Mouse (Mus musculus): ENCODE measurements at regions not wholly inside any gene's neighbourhood (a gene's known extent, or its start where the extent isn't known, plus 50 kb on each side); places are given as distances from the start of the nearest gene placed in this dataset.

DNA sequence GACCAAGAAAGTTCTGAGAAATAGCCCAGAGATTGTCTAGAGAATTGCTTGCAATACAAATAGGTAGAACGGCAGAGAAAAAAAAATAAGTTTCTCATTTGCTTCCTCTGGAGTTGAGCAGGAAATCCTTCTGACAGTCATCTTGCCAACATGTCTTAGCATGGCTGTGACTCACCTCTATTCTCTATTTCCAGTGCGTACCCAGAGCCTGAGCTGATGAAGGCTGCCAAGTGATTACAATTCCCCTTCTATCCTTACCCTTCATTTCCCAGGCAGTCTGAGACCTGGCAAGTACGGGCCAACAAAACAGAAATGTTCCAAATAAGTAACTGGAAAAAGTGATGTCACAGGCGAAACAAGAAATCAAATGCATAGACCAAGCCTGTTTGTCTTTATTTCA is 113.0 kb downstream of the Tnfsf18 start:
- DNase-seq, result peak in 1 of 2 experiments; percentile 6
- no peak for TF ChIP-seq CTCF (IDR thresholded peaks at IDR 0.05; ENCODE audit: borderline replicate concordance, insufficient read depth, low read depth, low read length)
- no peak for TF ChIP-seq POLR2A (IDR thresholded peaks at IDR 0.05; ENCODE audit: borderline replicate concordance, insufficient read depth, low read length)
- Histone ChIP-seq H3K27ac (ENCODE audit: insufficient read depth, low read length) (no peak overlapping the region), H3K27me3 (ENCODE audit: control insufficient read depth, insufficient read depth, low read length) (no peaks in the 10 kb centered on the region), H3K4me1 (ENCODE audit: control insufficient read depth, insufficient read depth, low read length) (no peaks in the 10 kb centered on the region), H3K4me3 (replicated peaks; ENCODE audit: insufficient read depth, low read depth, low read length) (no peak overlapping the region)
- 64% methylated on average over 4 of the region's 4 CpGs for WGBS

DNA sequence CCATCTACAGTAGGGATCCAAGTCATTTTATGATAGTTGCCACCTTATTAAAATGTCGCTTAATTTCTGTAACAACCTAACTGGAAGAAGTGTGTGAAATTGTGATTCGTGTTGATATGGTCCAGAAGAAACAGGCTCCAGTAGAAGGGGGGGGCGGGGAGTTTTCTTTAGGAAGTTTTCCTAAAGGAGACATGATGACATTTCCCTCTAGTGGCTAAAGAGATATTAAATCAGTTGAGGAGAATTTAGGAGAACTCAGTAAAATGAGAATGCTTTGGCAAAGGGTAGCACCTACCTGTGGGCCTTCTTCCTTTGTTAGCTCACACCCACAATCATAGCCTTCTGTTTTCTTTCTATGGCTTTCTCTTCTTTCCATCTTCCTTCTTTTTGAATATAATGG is 107.7 kb downstream of the Tnfsf18 start:
- Histone ChIP-seq H3K27ac (ENCODE audit: insufficient read depth, low read length) (no peak overlapping the region), H3K4me1 (ENCODE audit: control insufficient read depth, insufficient read depth, low read length) (no peaks in the 10 kb centered on the region), H3K4me3 (replicated peaks; ENCODE audit: insufficient read depth, low read depth, low read length) (no peak overlapping the region), H3K27me3 (ENCODE audit: control insufficient read depth, insufficient read depth, low read length) (no peaks in the 10 kb centered on the region)
- no peak for DNase-seq
- TF ChIP-seq CTCF (IDR thresholded peaks at IDR 0.05; ENCODE audit: borderline replicate concordance, insufficient read depth, low read depth, low read length), result no peak
- no peak for TF ChIP-seq POLR2A (IDR thresholded peaks at IDR 0.05; ENCODE audit: borderline replicate concordance, insufficient read depth, low read length)
- 85% methylated on average over 3 of the region's 3 CpGs for WGBS

- DNase-seq, result no peak
- no peaks in the 10 kb centered on the region for H3K27me3 ChIP-seq (ENCODE audit: control insufficient read depth, insufficient read depth, low read length)
- WGBS, result 95% methylated on average over 2 of the region's 2 CpGs
These were observed 106.7 kb downstream of the Tnfsf18 start for GRCm38 (mm10) chr1:161601167-161601566.

DNA sequence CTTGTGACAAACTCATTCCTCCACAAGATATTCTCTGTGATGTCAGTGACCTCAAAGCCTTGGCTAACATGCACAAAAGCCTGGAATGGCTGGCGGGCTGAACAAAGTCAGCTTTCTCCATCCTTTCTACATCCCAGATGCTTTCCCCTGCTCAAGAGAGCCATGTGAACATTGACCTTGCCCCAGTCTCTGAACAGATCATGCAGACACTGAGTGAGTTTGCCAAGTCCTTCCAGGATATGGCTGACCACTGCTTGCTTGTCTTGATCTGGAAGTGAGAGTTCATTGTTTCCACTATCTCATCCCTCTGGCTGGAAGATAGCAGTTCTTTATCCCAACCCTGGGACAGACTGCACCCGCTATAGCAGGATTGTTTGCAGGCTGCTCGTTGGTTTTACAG is 103.7 kb downstream of the Tnfsf18 start:
- DNase-seq, result no peak
- H3K27me3 ChIP-seq (ENCODE audit: control insufficient read depth, insufficient read depth, low read length), result no peaks in the 10 kb centered on the region
- no peaks in the 10 kb centered on the region for H3K4me1 ChIP-seq (ENCODE audit: control insufficient read depth, insufficient read depth, low read length)
- H3K27ac ChIP-seq (ENCODE audit: insufficient read depth, low read length), result no peak overlapping the region
- WGBS, result 88% methylated on average over 3 of the region's 3 CpGs
- no peak overlapping the region for H3K4me3 ChIP-seq (replicated peaks; ENCODE audit: insufficient read depth, low read depth, low read length)
- no peak for TF ChIP-seq POLR2A (IDR thresholded peaks at IDR 0.05; ENCODE audit: borderline replicate concordance, insufficient read depth, low read length)
- no peak for TF ChIP-seq CTCF (IDR thresholded peaks at IDR 0.05; ENCODE audit: borderline replicate concordance, insufficient read depth, low read depth, low read length)

More at GRCm38 (mm10) chr1:161601167-161601566, 106.7 kb downstream of the Tnfsf18 start:
- no peak overlapping the region for H3K27ac ChIP-seq (ENCODE audit: insufficient read depth, low read length)
- H3K4me3 ChIP-seq (replicated peaks; ENCODE audit: insufficient read depth, low read depth, low read length), result no peak overlapping the region
- TF ChIP-seq POLR2A (IDR thresholded peaks at IDR 0.05; ENCODE audit: borderline replicate concordance, insufficient read depth, low read length), result no peak
- TF ChIP-seq CTCF (IDR thresholded peaks at IDR 0.05; ENCODE audit: borderline replicate concordance, insufficient read depth, low read depth, low read length), result no peak
- H3K4me1 ChIP-seq (ENCODE audit: control insufficient read depth, insufficient read depth, low read length), result no peaks in the 10 kb centered on the region

DNA sequence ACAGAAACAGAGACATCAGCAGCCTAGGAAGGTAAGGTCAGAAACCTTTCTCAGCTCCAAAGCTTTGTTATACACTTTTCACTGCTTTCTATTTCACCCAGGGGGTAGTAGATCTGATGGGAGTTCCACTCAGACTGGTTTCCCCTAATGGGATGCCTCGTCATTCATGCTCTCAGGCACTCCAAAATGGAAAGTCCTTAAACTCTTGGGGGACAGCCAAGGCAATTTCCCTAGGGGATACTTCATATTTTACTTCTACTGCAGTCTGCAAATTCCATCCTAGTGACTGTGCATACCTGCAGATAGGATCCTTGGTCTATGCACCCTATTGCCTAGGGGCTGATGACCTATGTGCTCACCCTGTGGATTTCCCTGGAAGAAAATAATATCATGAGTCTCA is 82.1 kb downstream of the Tnfsf18 start:
- Histone ChIP-seq H3K27ac (ENCODE audit: insufficient read depth, low read length) (no peak overlapping the region), H3K4me3 (replicated peaks; ENCODE audit: insufficient read depth, low read depth, low read length) (no peak overlapping the region), H3K27me3 (ENCODE audit: control insufficient read depth, insufficient read depth, low read length) (no peaks in the 10 kb centered on the region), H3K4me1 (ENCODE audit: control insufficient read depth, insufficient read depth, low read length) (peaks cover 8% of the 10 kb centered on the region)
- TF ChIP-seq POLR2A (IDR thresholded peaks at IDR 0.05; ENCODE audit: borderline replicate concordance, insufficient read depth, low read length), result no peak
- TF ChIP-seq CTCF (IDR thresholded peaks at IDR 0.05; ENCODE audit: borderline replicate concordance, insufficient read depth, low read depth, low read length), result no peak
- 57% methylated on average over 1 of the region's 1 CpGs for WGBS
- DNase-seq, result no peak

- DNase-seq, result peak; percentile 3 to 10
- Histone ChIP-seq H3K4me3 (replicated peaks; ENCODE audit: insufficient read depth, low read depth, low read length) (no peak overlapping the region), H3K27me3 (ENCODE audit: control insufficient read depth, insufficient read depth, low read length) (no peaks in the 10 kb centered on the region), H3K27ac (ENCODE audit: insufficient read depth, low read length) (no peak overlapping the region), H3K4me1 (ENCODE audit: control insufficient read depth, insufficient read depth, low read length) (peaks cover 8% of the 10 kb centered on the region)
- WGBS, result 17% methylated on average over 7 of the region's 7 CpGs
- no peak for TF ChIP-seq POLR2A (IDR thresholded peaks at IDR 0.05; ENCODE audit: borderline replicate concordance, insufficient read depth, low read length)
- no peak for TF ChIP-seq CTCF (IDR thresholded peaks at IDR 0.05; ENCODE audit: borderline replicate concordance, insufficient read depth, low read depth, low read length)
These were observed 81.5 kb downstream of the Tnfsf18 start for GRCm38 (mm10) chr1:161575939-161576338.

- 95% methylated on average over 5 of the region's 5 CpGs for WGBS
- Histone ChIP-seq H3K27ac (ENCODE audit: insufficient read depth, low read length) (no peak overlapping the region), H3K4me1 (ENCODE audit: control insufficient read depth, insufficient read depth, low read length) (peaks cover 8% of the 10 kb centered on the region), H3K27me3 (ENCODE audit: control insufficient read depth, insufficient read depth, low read length) (no peaks in the 10 kb centered on the region), H3K4me3 (replicated peaks; ENCODE audit: insufficient read depth, low read depth, low read length) (no peak overlapping the region)
- DNase-seq, result no peak
- TF ChIP-seq POLR2A (IDR thresholded peaks at IDR 0.05; ENCODE audit: borderline replicate concordance, insufficient read depth, low read length), result no peak
- TF ChIP-seq CTCF (IDR thresholded peaks at IDR 0.05; ENCODE audit: borderline replicate concordance, insufficient read depth, low read depth, low read length), result no peak
These were observed 80.7 kb downstream of the Tnfsf18 start for GRCm38 (mm10) chr1:161575171-161575570.

DNA sequence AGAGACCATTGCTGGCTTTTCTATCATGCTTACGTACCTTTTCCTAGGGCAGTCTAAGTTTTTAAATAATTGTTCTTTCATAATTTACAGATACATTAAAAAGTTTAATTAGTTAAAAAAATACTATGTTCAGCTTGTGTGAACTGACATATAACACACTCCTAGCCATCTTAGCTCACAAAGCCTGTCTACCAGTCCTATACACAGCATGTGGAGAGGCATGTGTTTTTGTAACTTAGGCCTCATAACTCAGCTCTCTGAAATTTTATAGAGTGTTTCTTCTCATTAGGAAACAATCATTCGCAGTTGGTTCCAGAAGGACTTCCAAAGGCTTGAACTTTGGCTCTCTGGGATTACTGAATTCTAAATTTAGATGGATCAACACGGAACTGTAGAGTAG is 76.3 kb downstream of the Tnfsf18 start:
- H3K4me1 ChIP-seq (ENCODE audit: control insufficient read depth, insufficient read depth, low read length), result peaks cover 3% of the 10 kb centered on the region
- 87% methylated on average over 3 of the region's 3 CpGs for WGBS
- H3K4me3 ChIP-seq (replicated peaks; ENCODE audit: insufficient read depth, low read depth, low read length), result no peak overlapping the region
- DNase-seq, result no peak
- H3K27ac ChIP-seq (ENCODE audit: insufficient read depth, low read length), result no peak overlapping the region
- TF ChIP-seq POLR2A (IDR thresholded peaks at IDR 0.05; ENCODE audit: borderline replicate concordance, insufficient read depth, low read length) (no peak), CTCF (IDR thresholded peaks at IDR 0.05; ENCODE audit: borderline replicate concordance, insufficient read depth, low read depth, low read length) (no peak)
- no peaks in the 10 kb centered on the region for H3K27me3 ChIP-seq (ENCODE audit: control insufficient read depth, insufficient read depth, low read length)
